Mouse (Mus musculus) forebrain, embryonic 11.5 days (tissue): Measurements from ENCODE around the gene Gm9958. TPM values are rescaled to one million over a fixed set of nuclear protein-coding genes. Genes with fewer than 3 reads are reported as not detected.
A peak's percentile ranks its signal among the peaks of the same experiment; 100 is the strongest.

ENCODE experiments used
- ATAC-seq: fragments of 200-750 bp; cut with Nextera tagmentation; replicated peaks from 2 replicates; pipeline ENCODE4 v1.8.0; 2017; ENCODE audit warnings: moderate TSS enrichment; ENCODE audit not compliant: low FRiP score
- DNase-seq: peaks from one replicate; pipeline ENCODE4 v3.0.0-alpha.2; 2017; ENCODE audit warnings: low spot score
- H3K27ac ChIP-seq: fragments of 300-500 bp; sonication (generic); 2 replicates; pipeline ENCODE4 v1.5.1; 2014; ENCODE audit warnings: low read depth, low read length
- H3K27me3 ChIP-seq: fragments of 300-500 bp; sonication (generic); 2 replicates; pipeline ENCODE4 v1.6.1; 2014; ENCODE audit warnings: mild to moderate bottlenecking, low read length, mixed read lengths; ENCODE audit not compliant: control insufficient read depth, insufficient read depth
- H3K36me3 ChIP-seq: fragments of 300-500 bp; sonication (generic); 2 replicates; pipeline ENCODE4 v1.6.1; 2014; ENCODE audit warnings: mild to moderate bottlenecking, low read length, moderate library complexity, mixed read lengths; ENCODE audit not compliant: control insufficient read depth, insufficient read depth
- H3K4me1 ChIP-seq: fragments of 300-500 bp; sonication (generic); replicated peaks from 2 replicates; pipeline ENCODE4 v1.6.1; 2014; ENCODE audit warnings: low read length, mixed read lengths; ENCODE audit not compliant: control insufficient read depth, insufficient read depth
- H3K4me2 ChIP-seq: fragments of 300-500 bp; sonication (generic); 2 replicates; pipeline ENCODE4 v1.6.1; 2014; ENCODE audit warnings: low read depth, mild to moderate bottlenecking, low read length, moderate library complexity, mixed read lengths; ENCODE audit not compliant: severe bottlenecking
- H3K4me3 ChIP-seq: fragments of 300-500 bp; sonication (generic); 2 replicates; pipeline ENCODE4 v1.5.1; 2014; ENCODE audit warnings: low read depth, low read length
- H3K9ac ChIP-seq: fragments of 300-500 bp; sonication (generic); 2 replicates; pipeline ENCODE4 v1.6.1; 2014; ENCODE audit warnings: low read length
- H3K9me3 ChIP-seq: fragments of 300-500 bp; sonication (generic); 2 replicates; pipeline ENCODE4 v1.6.1; 2016; ENCODE audit warnings: low read length, mixed read lengths; ENCODE audit not compliant: control insufficient read depth
- WGBS: fragments of 180-500 bp; shearing (Covaris S2); extraction: QIAGEN DNeasy Blood & Tissue Kit; methylation state at CpG from one replicate; pipeline ENCODE4 v1.1.7; 2014; 5-methylcytosine and 5-hydroxymethylcytosine counted together
- polyA plus RNA-seq: library from polyadenylated mRNA; unstranded; fragments of >200 nt; fragmentation: Nextera tagmentation; extraction: Ambion mirVana; gene quantifications from 2 replicates; pipeline ENCODE4 v1.2.1, GENCODE M21; 2014

Gm9958 gene
- polyA plus RNA-seq: 8.2 and 8.8 TPM in 2 replicates

DNA sequence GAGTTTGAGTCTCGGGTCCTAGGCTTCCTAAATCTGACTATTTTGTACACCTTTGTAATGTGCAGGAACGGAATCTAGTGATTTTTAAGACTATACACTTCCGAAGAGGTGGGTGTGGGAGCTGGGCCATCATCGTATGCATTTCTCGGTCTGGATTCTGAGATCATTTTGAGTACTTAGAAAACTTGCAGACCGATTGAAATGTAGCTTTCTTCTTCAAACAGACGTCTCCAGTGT is at the start of gene Gm9958:
Gm9958 (plus strand) TSS at position 138 of the 237 bp plus-strand sequence.
- ATAC-seq (no peak), DNase-seq (no peak)
- Histone ChIP-seq H3K9ac (peak within 1 kb of the TSS; percentile 95), H3K4me2 (peak within 1 kb of the TSS; percentile 64), H3K9me3 (no peaks in the 10 kb centered on the region), H3K4me1 (peaks cover 2% of the 10 kb centered on the region; the same call in 1 of the 2 replicates), H3K27ac (peak within 1 kb of the TSS; percentile 97), H3K36me3 (no peaks in the 10 kb centered on the region; the same call in 1 of the 2 replicates), H3K27me3 (no peaks in the 10 kb centered on the region), H3K4me3 (peak within 1 kb of the TSS; percentile 85)
- WGBS: 2% methylated on average over 7 of the region's 7 CpGs

GRCm38 (mm10) chr5:90331071-90331470 is 35.9 kb upstream of the Gm9958 start:
- Histone ChIP-seq H3K9me3 (no peaks in the 10 kb centered on the region), H3K9ac (no peak overlapping the region), H3K36me3 (no peaks in the 10 kb centered on the region), H3K4me2 (no peak overlapping the region), H3K4me1 (no peaks in the 10 kb centered on the region), H3K27me3 (no peaks in the 10 kb centered on the region), H3K4me3 (no peak overlapping the region), H3K27ac (no peak overlapping the region)
- 89% methylated on average over 1 of the region's 1 CpGs for WGBS
- ATAC-seq (no peak), DNase-seq (no peak)

GRCm38 (mm10) chr5:90332478-90332877 is 34.5 kb upstream of the Gm9958 start:
- H3K9me3 ChIP-seq: no peaks in the 10 kb centered on the region
- no peak overlapping the region for H3K4me3 ChIP-seq
- H3K27me3 ChIP-seq: no peaks in the 10 kb centered on the region
- ATAC-seq (no peak), DNase-seq (no peak)
- H3K4me1 ChIP-seq: no peaks in the 10 kb centered on the region
- H3K9ac ChIP-seq: no peak overlapping the region
- 100% methylated on average over 2 of the region's 2 CpGs for WGBS
- no peak overlapping the region for H3K27ac ChIP-seq
- H3K36me3 ChIP-seq: no peaks in the 10 kb centered on the region
- no peak overlapping the region for H3K4me2 ChIP-seq

DNA sequence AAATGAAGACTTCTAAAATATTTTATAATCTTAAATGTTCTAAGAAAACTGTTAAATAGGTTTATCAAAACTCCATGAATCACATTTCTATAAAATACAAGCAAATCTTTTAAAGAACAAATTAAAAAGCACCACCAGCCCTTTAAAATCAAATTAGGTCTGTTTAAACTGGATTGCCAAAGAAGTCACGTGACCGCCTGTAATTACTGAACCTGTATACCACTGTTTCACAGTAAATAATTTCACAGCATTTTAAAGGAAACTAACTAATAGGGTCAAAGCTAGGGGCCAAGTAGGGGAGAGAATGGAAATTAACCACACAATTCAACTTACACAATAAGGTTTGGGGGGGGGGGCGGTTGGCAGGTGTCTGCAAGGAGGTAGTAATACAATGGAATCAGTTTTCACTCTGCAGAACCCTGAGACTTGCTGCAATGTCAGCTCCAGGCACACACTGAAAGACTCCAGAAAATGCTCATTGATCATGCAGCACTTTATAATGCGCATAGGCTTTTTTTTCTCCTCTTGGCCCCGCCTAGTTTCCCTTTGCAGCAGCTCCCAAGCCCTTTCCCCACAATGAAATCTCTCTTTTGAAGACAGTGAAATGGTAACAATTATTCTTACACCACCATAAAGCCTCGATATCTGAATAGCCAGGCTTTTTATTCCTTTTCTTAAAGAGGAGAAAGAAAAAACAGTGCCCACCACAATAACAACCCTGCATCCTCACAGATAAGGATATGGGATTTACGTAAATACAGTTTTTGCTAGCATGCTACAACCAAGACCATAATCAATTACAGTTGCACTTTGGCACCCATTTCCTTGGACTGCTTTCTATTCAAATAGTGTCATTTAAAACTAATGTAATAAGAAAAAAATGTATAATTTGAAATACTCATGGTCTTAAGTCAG is 28.6 kb upstream of the Gm9958 start:
- no peak overlapping the region for H3K9ac ChIP-seq
- no peaks in the 10 kb centered on the region for H3K27me3 ChIP-seq
- peak; percentile 86 for ATAC-seq
- no peaks in the 10 kb centered on the region for H3K36me3 ChIP-seq
- H3K4me3 ChIP-seq: no peak overlapping the region; the same call in 1 of the 2 replicates
- H3K27ac ChIP-seq: peak overlapping the region; percentile 41; the same call in 1 of the 2 replicates
- 28% methylated on average over 7 of the region's 7 CpGs for WGBS
- DNase-seq: peak; percentile 52
- no peaks in the 10 kb centered on the region for H3K9me3 ChIP-seq
- peaks cover 9% of the 10 kb centered on the region; the same call in 1 of the 2 replicates for H3K4me1 ChIP-seq
- peak overlapping the region; percentile 32; the same call in 1 of the 2 replicates for H3K4me2 ChIP-seq

GRCm38 (mm10) chr5:90339129-90339952 is 27.7 kb upstream of the Gm9958 start:
- peak; percentile 57 for DNase-seq
- Histone ChIP-seq H3K4me2 (peak overlapping the region; percentile 42; the same call in 1 of the 2 replicates), H3K4me3 (peak overlapping the region; percentile 9), H3K4me1 (peaks cover 9% of the 10 kb centered on the region; the same call in 1 of the 2 replicates), H3K9me3 (no peaks in the 10 kb centered on the region), H3K27ac (peak overlapping the region; percentile 43; the same call in 1 of the 2 replicates), H3K36me3 (no peaks in the 10 kb centered on the region), H3K27me3 (no peaks in the 10 kb centered on the region), H3K9ac (no peak overlapping the region)
- WGBS: 20% methylated on average over 5 of the region's 5 CpGs
- peak; percentile 81 for ATAC-seq

DNA sequence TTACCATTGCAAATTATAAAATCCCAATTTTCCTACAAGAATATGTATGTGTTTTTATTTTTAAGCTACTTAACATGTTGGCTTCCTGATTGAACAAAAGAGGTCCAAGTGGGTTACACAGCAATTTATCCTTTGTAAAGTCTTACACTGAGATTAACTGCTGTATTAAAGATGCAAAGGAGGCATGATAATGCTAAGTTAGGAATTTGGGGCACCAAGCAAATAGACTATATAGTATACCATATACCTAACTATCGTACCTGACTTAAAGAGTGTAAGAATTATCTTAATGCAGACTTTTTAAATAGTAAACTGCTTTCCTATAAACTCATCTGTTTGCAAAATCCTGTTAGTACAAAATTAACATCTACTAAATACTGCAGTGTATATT is 27.1 kb upstream of the Gm9958 start:
- Histone ChIP-seq H3K4me1 (peaks cover 9% of the 10 kb centered on the region; the same call in 1 of the 2 replicates), H3K9ac (no peak overlapping the region), H3K27me3 (no peaks in the 10 kb centered on the region), H3K9me3 (no peaks in the 10 kb centered on the region), H3K4me3 (no peak overlapping the region), H3K4me2 (no peak overlapping the region), H3K36me3 (no peaks in the 10 kb centered on the region), H3K27ac (no peak overlapping the region)
- 90% methylated on average over 1 of the region's 1 CpGs for WGBS
- peak; percentile 24 for ATAC-seq
- DNase-seq: no peak

- ATAC-seq (no peak), DNase-seq (no peak)
- no peak overlapping the region for H3K9ac ChIP-seq
- peaks cover 9% of the 10 kb centered on the region; the same call in 1 of the 2 replicates for H3K4me1 ChIP-seq
- H3K4me3 ChIP-seq: no peak overlapping the region
- no peaks in the 10 kb centered on the region for H3K27me3 ChIP-seq
- H3K27ac ChIP-seq: no peak overlapping the region
- H3K36me3 ChIP-seq: no peaks in the 10 kb centered on the region
- no peak overlapping the region for H3K4me2 ChIP-seq
- 81% methylated on average over 4 of the region's 4 CpGs for WGBS
- H3K9me3 ChIP-seq: no peaks in the 10 kb centered on the region
Measured at GRCm38 (mm10) chr5:90340847-90341246, 26.2 kb upstream of the Gm9958 start.

- H3K9me3 ChIP-seq: no peaks in the 10 kb centered on the region
- no peak overlapping the region for H3K27ac ChIP-seq
- H3K27me3 ChIP-seq: no peaks in the 10 kb centered on the region
- H3K4me3 ChIP-seq: no peak overlapping the region
- DNase-seq (no peak), ATAC-seq (no peak)
- no peak overlapping the region for H3K4me2 ChIP-seq
- no peaks in the 10 kb centered on the region for H3K4me1 ChIP-seq
- 90% methylated on average over 3 of the region's 3 CpGs for WGBS
- H3K36me3 ChIP-seq: no peaks in the 10 kb centered on the region
- no peak overlapping the region for H3K9ac ChIP-seq
Measured at GRCm38 (mm10) chr5:90346877-90347276, 20.1 kb upstream of the Gm9958 start.
